Mouse (Mus musculus) yolk sac, embryonic 10.5 days (tissue): ENCODE measurements around the gene Clic1.

Source experiments
- DNase-seq: peaks from one replicate; pipeline ENCODE4 v3.0.0-alpha.2; 2017; ENCODE audit warnings: low spot score

Clic1 gene

DNA sequence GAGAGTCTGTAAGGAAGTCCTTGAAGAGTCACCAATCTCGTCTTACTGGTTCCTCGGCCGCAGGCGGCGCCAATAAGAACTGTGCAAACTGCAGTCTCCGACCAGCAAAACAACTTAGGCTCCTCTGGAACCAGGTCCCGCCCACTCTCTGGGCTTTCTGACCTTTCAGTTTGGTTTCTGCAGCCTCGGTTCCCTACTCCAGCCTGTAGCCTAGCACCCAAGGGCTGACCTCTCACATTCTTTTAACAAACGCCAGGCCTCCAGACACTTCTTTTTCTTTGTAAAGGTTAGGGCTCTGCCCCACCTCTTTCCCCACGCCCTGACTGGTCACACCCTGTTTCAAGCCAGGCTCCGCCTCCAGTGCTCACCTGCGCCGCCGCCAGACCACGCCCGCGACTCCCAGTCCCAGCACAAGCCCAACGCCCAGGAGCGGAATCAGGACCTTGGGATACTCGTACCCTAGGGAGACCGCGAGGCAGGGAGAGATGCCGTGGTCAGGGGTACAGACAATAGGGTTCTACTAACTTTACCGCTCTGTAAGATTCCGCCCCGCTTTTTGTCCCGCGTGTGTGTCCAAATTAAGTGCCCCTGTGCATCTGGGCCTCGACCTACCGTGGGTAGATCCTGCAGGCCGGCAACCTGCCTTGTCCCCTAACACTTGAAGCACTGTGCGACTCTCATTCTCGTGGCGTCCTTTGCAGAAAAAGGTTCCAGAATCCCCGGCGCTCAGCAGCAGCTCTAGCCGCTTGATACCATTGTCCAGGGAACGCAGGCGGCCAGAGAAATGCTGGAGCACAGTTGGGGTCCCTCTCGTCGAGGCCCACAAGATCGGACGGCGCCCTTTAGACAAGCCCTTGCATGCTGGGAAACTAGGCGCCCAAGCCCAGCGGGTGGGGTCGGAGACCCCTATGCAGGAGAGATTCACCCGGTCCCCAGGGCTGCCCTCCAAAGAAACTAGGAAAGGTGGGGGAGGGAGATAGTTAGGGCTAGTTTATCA, 15.5 kb downstream of the Clic1 start, which contains the start of gene Ly6g6c:
TSS of gene Ly6g6c (plus strand) at position 438 of the 997 bp plus-strand sequence.
- peak; percentile 77 for DNase-seq

DNA sequence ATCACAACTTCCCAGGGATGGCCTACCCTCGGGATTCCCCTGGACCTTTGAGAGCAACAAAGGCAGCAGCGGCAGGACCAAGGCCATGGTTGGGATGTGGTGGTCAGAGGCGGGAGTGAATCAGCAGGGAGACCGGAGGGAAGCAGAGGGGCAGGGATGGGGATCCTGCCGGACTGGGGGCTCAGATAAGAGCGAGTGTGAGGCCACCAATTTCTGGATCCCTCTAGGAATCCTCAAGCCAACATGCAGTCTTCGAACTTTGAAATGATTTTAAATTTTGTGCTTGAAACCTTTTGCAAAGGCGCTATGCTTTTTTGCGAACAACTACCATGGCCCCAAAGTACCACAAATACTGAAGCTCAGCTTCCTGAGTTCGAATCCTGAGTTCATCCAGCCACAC, 16.3 kb downstream of the Clic1 start, which contains the start of gene Mpig6b:
TSS of gene Mpig6b (minus strand) at position 101 of the 400 bp plus-strand sequence.
- DNase-seq = no peak

DNA sequence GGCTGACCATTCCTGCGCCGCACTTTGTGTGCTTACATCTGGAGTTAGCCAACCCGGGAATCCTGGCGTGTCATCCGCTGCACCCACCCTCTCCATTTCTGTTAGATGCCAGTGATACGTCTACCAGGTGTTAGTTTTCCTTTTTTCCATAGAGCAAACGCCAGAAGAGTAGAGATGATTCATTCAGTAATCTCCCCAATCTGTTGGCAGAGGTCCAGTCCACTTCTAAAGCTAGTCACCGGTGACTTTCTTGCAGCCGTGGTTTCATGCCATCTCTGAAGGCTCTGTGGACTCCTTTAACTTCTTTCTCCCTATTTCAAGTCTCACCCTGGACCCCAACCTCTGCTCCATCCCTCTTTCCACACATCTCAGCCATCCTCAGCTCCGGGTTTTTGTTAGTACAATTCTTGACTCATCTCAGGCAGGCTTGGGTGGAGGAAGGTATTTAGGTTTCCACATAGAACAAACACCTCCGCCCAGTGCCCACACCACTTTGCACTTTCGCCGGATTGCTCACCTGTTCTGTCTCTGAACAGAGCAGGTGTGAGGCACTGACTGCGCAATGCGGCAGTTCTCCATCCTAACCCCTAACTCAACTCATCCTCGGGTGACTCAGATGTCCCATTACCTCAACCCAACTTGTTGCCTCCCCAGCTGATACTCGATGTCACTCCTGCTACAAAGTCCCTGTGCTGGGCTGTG, 18.6 kb downstream of the Clic1 start:
- no peak for DNase-seq

- no peak for DNase-seq
These were observed 20.9 kb downstream of the Clic1 start for GRCm38 (mm10) chr17:35070556-35071229.

GRCm38 (mm10) chr17:35071454-35071853, 21.7 kb downstream of the Clic1 start:
- no peak for DNase-seq

GRCm38 (mm10) chr17:35074097-35074496, 24.3 kb downstream of the Clic1 start:
- no peak for DNase-seq

DNA sequence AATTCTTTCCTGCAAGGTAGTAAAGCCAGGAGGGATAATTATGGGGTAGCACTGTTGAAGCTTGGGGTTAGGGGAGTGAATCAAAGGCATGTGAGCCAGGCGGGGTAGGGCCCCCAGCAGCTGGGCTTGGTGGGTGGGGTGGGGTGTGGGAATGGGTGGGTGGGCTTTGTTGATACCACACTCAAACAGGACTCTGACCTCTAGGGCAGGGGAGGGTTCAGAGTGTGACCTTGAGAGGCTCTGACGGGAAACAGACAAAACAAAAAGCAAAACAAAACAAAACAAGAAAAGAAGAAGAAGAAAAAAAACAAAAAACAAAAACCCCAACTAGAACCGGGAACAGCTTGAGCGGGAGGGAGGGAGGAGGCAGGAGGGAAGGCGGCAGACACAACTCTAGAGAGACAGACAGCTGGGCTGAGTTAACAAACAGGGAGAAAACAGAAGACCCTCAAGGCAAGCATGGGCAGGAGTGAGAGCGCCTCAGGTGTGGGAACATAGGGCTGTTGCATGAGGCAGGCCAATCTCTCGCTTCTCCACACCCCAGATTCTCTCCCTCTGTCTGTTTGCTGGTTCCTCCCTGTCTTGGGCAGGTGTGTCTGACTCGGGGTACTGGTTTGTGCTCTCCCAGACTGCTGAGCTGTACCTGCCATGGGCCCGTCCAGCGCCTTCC, 26.9 kb downstream of the Clic1 start, which contains the start of gene Ly6g6e:
TSS of gene Ly6g6e (plus strand) at position 396 of the 670 bp plus-strand sequence.
- DNase-seq = no peak

DNA sequence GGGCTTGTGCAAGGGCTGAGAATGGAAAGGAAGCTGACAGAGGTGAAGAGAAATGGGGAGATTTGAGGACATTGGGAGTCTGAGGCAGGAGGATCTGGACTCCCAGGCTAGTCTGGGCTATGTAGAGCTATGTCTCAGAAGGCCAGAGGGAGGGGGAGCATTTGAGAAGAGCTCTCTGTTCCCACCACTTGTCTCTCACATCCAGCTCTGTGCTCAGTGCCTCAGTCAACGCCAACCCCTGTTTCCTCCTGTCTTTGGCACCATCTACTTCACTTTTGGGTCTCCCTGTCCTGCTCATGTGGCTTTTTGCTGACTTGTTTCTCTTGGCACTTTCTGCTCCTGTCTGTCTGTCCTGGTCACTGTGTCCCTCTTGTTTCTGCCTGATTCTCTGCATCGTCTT, 27.5 kb downstream of the Clic1 start:
- DNase-seq = no peak

GRCm38 (mm10) chr17:35077786-35078233, 28.0 kb downstream of the Clic1 start, which contains the start of gene Ly6g6d:
Gene Ly6g6d, minus strand, starts transcription at chr17:35078065.
- no peak for DNase-seq

GRCm38 (mm10) chr17:35079778-35080177, 30.0 kb downstream of the Clic1 start:
- DNase-seq = no peak

GRCm38 (mm10) chr17:35080248-35080647, 30.5 kb downstream of the Clic1 start:
- no peak for DNase-seq

GRCm38 (mm10) chr17:35080710-35081109, 30.9 kb downstream of the Clic1 start:
- no peak for DNase-seq

GRCm38 (mm10) chr17:35082841-35083576, 33.2 kb downstream of the Clic1 start:
- DNase-seq = no peak

DNA sequence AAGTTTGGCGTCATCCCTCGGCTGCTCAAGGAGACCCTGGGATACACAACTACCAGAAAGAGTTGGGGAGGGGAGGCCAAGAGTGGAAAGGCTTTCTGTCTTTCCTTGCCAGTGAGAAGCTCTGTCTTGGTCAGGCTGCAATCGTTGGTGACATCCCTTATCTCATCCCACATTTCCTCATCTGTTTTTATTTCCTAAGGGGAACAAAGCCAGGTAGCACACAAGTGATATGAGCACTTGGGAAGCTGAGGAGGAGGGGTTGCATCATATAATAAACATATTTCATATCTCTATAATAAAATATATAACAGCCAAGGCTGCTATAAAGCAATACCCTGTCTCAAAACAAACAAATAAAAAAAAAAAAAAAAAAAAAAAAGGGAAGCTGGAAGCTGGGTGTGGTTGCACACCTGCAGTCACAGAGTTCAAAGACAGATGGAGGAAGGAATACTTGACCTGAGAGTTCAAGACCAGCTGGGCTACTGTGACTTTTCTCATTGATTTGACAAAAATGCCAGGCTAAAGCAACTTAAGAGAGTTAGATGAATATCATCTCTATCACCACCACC, 34.2 kb downstream of the Clic1 start:
- no peak for DNase-seq

DNA sequence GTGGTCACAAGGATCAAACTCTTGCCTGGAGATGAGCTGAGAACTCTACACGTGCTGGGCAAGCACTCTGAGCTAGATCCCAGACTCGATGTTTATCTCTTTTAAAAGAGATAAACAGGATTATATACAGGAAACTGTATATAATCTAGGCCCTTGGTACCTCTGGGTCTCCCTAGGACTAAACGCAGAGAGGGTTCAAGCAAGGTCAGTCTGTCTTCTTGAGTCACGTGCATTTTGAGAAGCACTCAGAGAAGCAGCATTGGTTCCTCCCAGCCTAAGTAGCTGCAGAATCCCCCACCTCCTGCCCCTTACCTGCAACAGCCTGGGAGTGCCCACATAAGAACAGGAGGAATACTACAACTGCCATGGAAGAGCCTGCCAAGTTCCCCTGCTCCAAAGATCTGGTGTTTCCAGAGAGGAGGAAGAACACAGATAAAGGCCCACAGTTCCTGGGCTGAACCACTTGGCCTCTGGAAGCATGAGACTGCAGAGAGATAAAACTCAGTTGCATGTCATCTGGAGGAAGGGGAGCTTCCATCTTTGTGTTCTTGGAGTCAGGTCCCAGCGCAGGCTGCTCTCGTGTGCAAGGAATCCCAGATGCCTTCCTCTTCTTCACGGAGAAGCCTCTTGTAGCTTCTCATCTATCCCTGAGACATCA, 35.6 kb downstream of the Clic1 start, which contains the start of gene Ly6g6f:
TSS of gene Ly6g6f (minus strand) at position 403 of the 658 bp plus-strand sequence.
- DNase-seq = no peak

DNA sequence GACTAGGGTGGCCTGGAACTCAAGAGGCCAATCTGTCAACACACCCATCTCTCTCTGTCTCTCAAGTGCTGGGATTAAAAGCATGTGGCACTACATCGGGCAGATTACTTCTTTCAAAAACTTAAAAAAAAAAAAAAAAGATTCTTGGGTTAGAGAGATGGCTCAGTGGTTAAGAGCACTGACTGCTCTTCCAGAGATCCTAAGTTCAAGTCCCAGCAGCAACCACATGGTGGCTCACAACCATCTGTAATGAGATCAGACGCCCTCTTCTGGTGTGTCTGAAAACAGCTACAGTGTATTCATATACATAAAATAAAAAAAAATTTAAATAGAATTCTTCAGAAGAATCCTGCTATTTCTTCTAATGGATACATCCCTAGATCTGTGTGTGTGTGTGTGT, 38.4 kb downstream of the Clic1 start:
- no peak for DNase-seq

GRCm38 (mm10) chr17:35088825-35089644, 39.3 kb downstream of the Clic1 start, which contains the start of gene Abhd16a:
Gene Abhd16a, plus strand, starts transcription at chr17:35089263.
- peak; percentile 91 for DNase-seq

GRCm38 (mm10) chr17:35090166-35090932, 40.6 kb downstream of the Clic1 start:
- no peak for DNase-seq
